Mouse (Mus musculus) MEL (cell line): Measurements from ENCODE around the gene Slc7a11.

ENCODE experiments used
- CHD1 ChIP-seq: IDR thresholded peaks from 2 replicates; pipeline ENCODE4 v1.6.1; 2012; ENCODE audit warnings: low read depth, mild to moderate bottlenecking, inconsistent platforms, low read length, improper control_type of control experiment
- CTCF ChIP-seq, 3 experiments: IDR thresholded peaks in 2 of 3; conservative IDR thresholded peaks in 1 of 3; 2 replicates each; pipeline ENCODE4 v1.5.1; 2011 to 2012; ENCODE audit warnings: low read length in 3 of 3, low read depth in 2 of 3, mild to moderate bottlenecking in 2 of 3, improper control_type of control experiment in 1 of 3, inconsistent platforms in 1 of 3, mixed read lengths in 1 of 3, moderate library complexity in 1 of 3; ENCODE audit not compliant: control insufficient read depth in 1 of 3, insufficient read depth in 1 of 3, poor library complexity in 1 of 3, severe bottlenecking in 1 of 3
- E2F4 ChIP-seq: IDR thresholded peaks from 2 replicates; pipeline ENCODE4 v1.6.1; 2011; ENCODE audit warnings: low read depth, low read length, improper control_type of control experiment, borderline replicate concordance
- EP300 ChIP-seq, 2 experiments: IDR thresholded peaks; 2 replicates each; pipeline ENCODE4 v1.6.1; 2011; ENCODE audit warnings: improper control_type of control experiment in 2 of 2, low read length in 2 of 2, low read depth in 1 of 2, mild to moderate bottlenecking in 1 of 2
- ETS1 ChIP-seq: IDR thresholded peaks from 2 replicates; pipeline ENCODE4 v1.6.1; 2012; ENCODE audit warnings: low read depth, mild to moderate bottlenecking, inconsistent platforms, low read length, improper control_type of control experiment, moderate library complexity
- HCFC1 ChIP-seq: IDR thresholded peaks from 2 replicates; pipeline ENCODE4 v1.6.1; 2012; ENCODE audit warnings: low read depth, mild to moderate bottlenecking, inconsistent platforms, low read length, improper control_type of control experiment, moderate library complexity
- MAZ ChIP-seq: IDR thresholded peaks from 2 replicates; pipeline ENCODE4 v1.6.1; 2012; ENCODE audit warnings: low read depth, mild to moderate bottlenecking, inconsistent platforms, low read length, improper control_type of control experiment
- MEF2A ChIP-seq: IDR thresholded peaks from 2 replicates; pipeline ENCODE4 v1.6.1; 2014; ENCODE audit warnings: low read depth, mild to moderate bottlenecking, inconsistent platforms, low read length, improper control_type of control experiment; ENCODE audit not compliant: poor library complexity, insufficient replicate concordance, severe bottlenecking; ENCODE audit errors: extremely low read depth
- MXI1 ChIP-seq: IDR thresholded peaks from 2 replicates; pipeline ENCODE4 v1.6.1; 2011; ENCODE audit warnings: mild to moderate bottlenecking, low read depth, low read length, improper control_type of control experiment
- NRF1 ChIP-seq: IDR thresholded peaks from 2 replicates; pipeline ENCODE4 v1.6.1; 2014; ENCODE audit warnings: low read depth, mild to moderate bottlenecking, inconsistent platforms, low read length, improper control_type of control experiment, moderate library complexity; ENCODE audit not compliant: poor library complexity, insufficient read depth, severe bottlenecking
- POLR2A ChIP-seq, 2 experiments: IDR thresholded peaks; 2 replicates each; pipeline ENCODE4 v1.6.1; 2011 to 2012; ENCODE audit warnings: low read length in 2 of 2, mild to moderate bottlenecking in 2 of 2, control low read depth in 1 of 2, improper control_type of control experiment in 1 of 2, low read depth in 1 of 2, moderate library complexity in 1 of 2; ENCODE audit not compliant: control insufficient read depth in 1 of 2, insufficient read depth in 1 of 2, poor library complexity in 1 of 2
- RAD21 ChIP-seq: IDR thresholded peaks from 2 replicates; pipeline ENCODE4 v1.6.1; 2011; ENCODE audit warnings: mild to moderate bottlenecking, low read depth, low read length, improper control_type of control experiment
- TBP ChIP-seq: IDR thresholded peaks from 2 replicates; pipeline ENCODE4 v1.8.0; 2011; ENCODE audit warnings: low read depth, low read length, improper control_type of control experiment

- no peak for TF ChIP-seq POLR2A (IDR thresholded peaks at IDR 0.05; ENCODE audit: control insufficient read depth in 1 of 2, insufficient read depth in 1 of 2, low read depth in 1 of 2, low read length in 2 of 2, poor library complexity in 1 of 2)
- TF ChIP-seq CTCF (IDR thresholded peaks at IDR 0.05 in 2 of 3, conservative IDR thresholded peaks at IDR 0.05 in 1 of 3; ENCODE audit: control insufficient read depth in 1 of 3, insufficient read depth in 1 of 3, low read depth in 2 of 3, low read length in 3 of 3, poor library complexity in 1 of 3, severe bottlenecking in 1 of 3), result no peak
- TF ChIP-seq NRF1, result no peak
- TF ChIP-seq CHD1, result no peak
- no peak for TF ChIP-seq E2F4
- TF ChIP-seq TBP, result no peak
- no peak for TF ChIP-seq EP300 (IDR thresholded peaks at IDR 0.05; ENCODE audit: low read depth in 1 of 2, low read length in 2 of 2)
- no peak for TF ChIP-seq ETS1
- TF ChIP-seq HCFC1, result no peak
- TF ChIP-seq MXI1, result no peak
- TF ChIP-seq MEF2A, result no peak
- TF ChIP-seq MAZ, result no peak
- no peak for TF ChIP-seq RAD21
These were observed 562.9 kb downstream of the Slc7a11 start for GRCm38 (mm10) chr3:49880496-49880895.
